Mouse (Mus musculus) embryonic fibroblast, embryonic 13.5 days (primary cell): ENCODE results near the gene Tmco4. TPM values are rescaled to one million over a fixed set of nuclear protein-coding genes. Genes with fewer than 3 reads are reported as not detected.

Experiments used
- H3K27ac ChIP-seq: 2 replicates; pipeline ENCODE4 v1.5.1; 2012; ENCODE audit warnings: low read length, control low read depth, inconsistent platforms; ENCODE audit not compliant: insufficient read depth
- H3K4me1 ChIP-seq: 2 replicates; pipeline ENCODE4 v1.6.1; 2011; ENCODE audit warnings: low read length; ENCODE audit not compliant: control insufficient read depth, insufficient read depth
- H3K4me3 ChIP-seq: 2 replicates; pipeline ENCODE4 v1.5.1; 2011; ENCODE audit warnings: mild to moderate bottlenecking, control low read depth, low read length; ENCODE audit not compliant: insufficient read depth
- CTCF ChIP-seq: IDR thresholded peaks from 2 replicates; pipeline ENCODE4 v1.5.1; 2011; ENCODE audit warnings: mild to moderate bottlenecking, control low read depth, low read length, moderate library complexity, borderline replicate concordance; ENCODE audit not compliant: insufficient read depth
- POLR2A ChIP-seq: IDR thresholded peaks from 2 replicates; pipeline ENCODE4 v1.6.1; 2011; ENCODE audit warnings: low read depth, mild to moderate bottlenecking, control low read depth, low read length, moderate library complexity
- polyA plus RNA-seq: library from polyadenylated mRNA; stranded (reverse); fragments of >200 nt; gene quantifications from 2 replicates; pipeline ENCODE4 v1.2.4, GENCODE M21; 2011; ENCODE audit warnings: low read depth; ENCODE audit not compliant: missing spikeins, insufficient read length

Tmco4 gene
- polyA plus RNA-seq, 1 experiment: 14.3 TPM

- Histone ChIP-seq H3K4me3 (no peak overlapping the region), H3K27ac (no peak overlapping the region), H3K4me1 (peaks cover 2% of the 10 kb centered on the region; the same call in 1 of the 2 replicates)
- TF ChIP-seq POLR2A: no peak
- TF ChIP-seq CTCF: no peak
Observed at GRCm38 (mm10) chr4:139086037-139086436, 113.3 kb downstream of the Tmco4 start.

- Histone ChIP-seq H3K27ac (no peak overlapping the region), H3K4me3 (no peak overlapping the region), H3K4me1 (peaks cover 2% of the 10 kb centered on the region; the same call in 1 of the 2 replicates)
- TF ChIP-seq POLR2A: no peak
- no peak for TF ChIP-seq CTCF
Observed at GRCm38 (mm10) chr4:139086984-139087383, 114.3 kb downstream of the Tmco4 start.

- Histone ChIP-seq H3K4me3 (no peak overlapping the region), H3K27ac (no peak overlapping the region), H3K4me1 (peaks cover 2% of the 10 kb centered on the region; the same call in 1 of the 2 replicates)
- TF ChIP-seq CTCF (no peak), POLR2A (no peak)
Observed at GRCm38 (mm10) chr4:139088982-139089671, 116.4 kb downstream of the Tmco4 start.

GRCm38 (mm10) chr4:139090303-139090940, 117.7 kb downstream of the Tmco4 start:
- Histone ChIP-seq H3K27ac (no peak overlapping the region), H3K4me3 (no peak overlapping the region), H3K4me1 (peaks cover 2% of the 10 kb centered on the region; the same call in 1 of the 2 replicates)
- no peak for TF ChIP-seq CTCF

GRCm38 (mm10) chr4:139091066-139091465, 118.4 kb downstream of the Tmco4 start:
- TF ChIP-seq CTCF: no peak
- TF ChIP-seq POLR2A: no peak
- no peak overlapping the region for H3K27ac ChIP-seq
- H3K4me1 ChIP-seq: peaks cover 2% of the 10 kb centered on the region; the same call in 1 of the 2 replicates
- peak overlapping the region; percentile 93 for H3K4me3 ChIP-seq

- H3K4me3 ChIP-seq: peak overlapping the region; percentile 93
- H3K4me1 ChIP-seq: peaks cover 2% of the 10 kb centered on the region; the same call in 1 of the 2 replicates
- peak overlapping the region; percentile 55 for H3K27ac ChIP-seq
- TF ChIP-seq POLR2A (no peak), CTCF (no peak)
Observed at GRCm38 (mm10) chr4:139091478-139092355, 119.0 kb downstream of the Tmco4 start.

GRCm38 (mm10) chr4:139092356-139093195, 119.9 kb downstream of the Tmco4 start, which contains the start of gene Nbl1:
Nbl1 (minus strand) TSS chr4:139092993.
- TF ChIP-seq POLR2A (peak; percentile 64), CTCF (no peak)
- Histone ChIP-seq H3K27ac (peak within 1 kb of the TSS; percentile 55), H3K4me3 (peak within 1 kb of the TSS; percentile 93), H3K4me1 (peaks cover 2% of the 10 kb centered on the region; the same call in 1 of the 2 replicates)

- peaks cover 2% of the 10 kb centered on the region; the same call in 1 of the 2 replicates for H3K4me1 ChIP-seq
- H3K4me3 ChIP-seq: 0 out of 2 replicates have a peak overlapping the region, but pooled peaks have one; percentile 18
- H3K27ac ChIP-seq: no peak overlapping the region
- no peak for TF ChIP-seq POLR2A
- TF ChIP-seq CTCF: no peak
Observed at GRCm38 (mm10) chr4:139093196-139093530, 120.5 kb downstream of the Tmco4 start.

GRCm38 (mm10) chr4:139095406-139095805, 122.7 kb downstream of the Tmco4 start:
- no peak overlapping the region for H3K4me3 ChIP-seq
- no peak overlapping the region for H3K27ac ChIP-seq
- H3K4me1 ChIP-seq: peaks cover 2% of the 10 kb centered on the region; the same call in 1 of the 2 replicates
- TF ChIP-seq CTCF (no peak), POLR2A (no peak)
